Comparison of ENCODE assay signal across 26 mouse cellular contexts in genomic region chr11:31688956-31689355, GRCm38 (mm10). TPM values are rescaled to one million over a fixed set of nuclear protein-coding genes. Genes with fewer than 3 reads are reported as not detected.
DNase-seq lines count a peak whose midpoint lies in the region; ATAC-seq lines count a peak whose summit lies in the region.
"Had no signal": no experiment of that assay in that cellular context is flagged by ENCODE, and none has a peak within 500 bp of the region (broad histone marks: within the 10 kb centered on the region; RNA-seq: fewer than 3 reads in every experiment).

No protein-coding gene starts in this region.

- no peak overlapping the region for H3K27ac ChIP-seq in kidney, embryonic 15.5 days
- H3K27ac ChIP-seq in embryonic facial prominence, embryonic 14.5 days (replicated peaks; ENCODE audit: low read depth, low read length): peak overlapping the region; percentile 21; the same call in 1 of the 2 replicates
- H3K27ac ChIP-seq: embryonic facial prominence, embryonic 12.5 days; liver, embryonic 12.5 days; midbrain, embryonic 12.5 days; neural tube, embryonic 13.5 days; stomach, embryonic 15.5 days had no signal

- H3K27me3 ChIP-seq in kidney, embryonic 15.5 days: no peaks in the 10 kb centered on the region
- no peaks in the 10 kb centered on the region for H3K27me3 ChIP-seq in embryonic facial prominence, embryonic 14.5 days (replicated peaks; ENCODE audit: control insufficient read depth, insufficient read depth, low read length)
- H3K27me3 ChIP-seq: CH12.LX; embryonic facial prominence, embryonic 12.5 days; liver, embryonic 12.5 days; midbrain, embryonic 12.5 days; neural tube, embryonic 13.5 days; stomach, embryonic 15.5 days had no signal

- no peaks in the 10 kb centered on the region for H3K36me3 ChIP-seq in kidney, embryonic 15.5 days
- no peaks in the 10 kb centered on the region for H3K36me3 ChIP-seq in embryonic facial prominence, embryonic 14.5 days (ENCODE audit: control insufficient read depth, insufficient read depth, low read length)
- H3K36me3 ChIP-seq: embryonic facial prominence, embryonic 12.5 days; liver, embryonic 12.5 days; midbrain, embryonic 12.5 days; neural tube, embryonic 13.5 days; stomach, embryonic 15.5 days had no signal

- no peak overlapping the region for H3K4me3 ChIP-seq in kidney, embryonic 15.5 days (replicated peaks)
- no peak overlapping the region for H3K4me3 ChIP-seq in embryonic facial prominence, embryonic 14.5 days (ENCODE audit: low read depth, low read length)
- H3K4me3 ChIP-seq: embryonic facial prominence, embryonic 12.5 days; liver, embryonic 12.5 days; midbrain, embryonic 12.5 days; neural tube, embryonic 13.5 days; stomach, embryonic 15.5 days had no signal

- 37% methylated on average over 4 of the region's 4 CpGs for WGBS in kidney, embryonic 15.5 days
- WGBS in embryonic facial prominence, embryonic 14.5 days: 31% methylated on average over 4 of the region's 4 CpGs

- no peak overlapping the region for H3K9ac ChIP-seq in kidney, embryonic 15.5 days
- H3K9ac ChIP-seq in embryonic facial prominence, embryonic 14.5 days (ENCODE audit: low read depth, low read length): no peak overlapping the region
- H3K9ac ChIP-seq: embryonic facial prominence, embryonic 12.5 days; liver, embryonic 12.5 days; liver, postnatal 0 days; midbrain, embryonic 12.5 days; neural tube, embryonic 13.5 days; stomach, embryonic 15.5 days had no signal

- H3K4me1 ChIP-seq in kidney, embryonic 15.5 days: peaks cover 25% of the 10 kb centered on the region
- H3K4me1 ChIP-seq in embryonic facial prominence, embryonic 14.5 days (ENCODE audit: control insufficient read depth, insufficient read depth, low read length): peaks cover 11% of the 10 kb centered on the region; the same call in 1 of the 2 replicates
- H3K4me1 ChIP-seq: midbrain, embryonic 12.5 days; stomach, embryonic 15.5 days had no signal

- intact Hi-C loops in gastrocnemius, postnatal 14 days (cut with DNase I; ENCODE audit: low total_unique reads): no loop called here

- no peak overlapping the region for H3K4me2 ChIP-seq in kidney, embryonic 15.5 days
- H3K4me2 ChIP-seq in embryonic facial prominence, embryonic 14.5 days (ENCODE audit: low read depth, low read length): no peak overlapping the region
- H3K4me2 ChIP-seq: embryonic facial prominence, embryonic 12.5 days; heart, embryonic 11.5 days; liver, embryonic 12.5 days; midbrain, embryonic 12.5 days; neural tube, embryonic 13.5 days; stomach, embryonic 15.5 days had no signal

- peak; percentile 27; the same call in 1 of the 2 replicates for ATAC-seq in kidney, embryonic 15.5 days (replicated peaks; ENCODE audit: low FRiP score)
- ATAC-seq in embryonic facial prominence, embryonic 14.5 days (ENCODE audit: low read depth): no peak
- ATAC-seq: activated CD4-positive, CD25-positive, alpha-beta regulatory T cell, adult 4 months; forebrain, embryonic 16.5 days; hindbrain, embryonic 16.5 days; liver, embryonic 12.5 days; liver, postnatal 0 days had no signal

- peak; percentile 37 for DNase-seq in gastrocnemius, postnatal 14 days
- no peak for DNase-seq in gastrocnemius, postnatal 4 days (ENCODE audit: low spot score in 2 of 2)
- DNase-seq in kidney, adult 18-20 months: no peak
- no peak for DNase-seq in embryonic facial prominence, embryonic 14.5 days (ENCODE audit: low spot score)
- no peak for DNase-seq in spleen, adult 12 weeks (ENCODE audit: low spot score)
- DNase-seq: adrenal gland, adult 2 months; adrenal gland, postnatal 36 days; cerebellum, adult 18-20 months; cerebellum, postnatal 10 days; heart, postnatal 36 days; kidney, adult 2 months; kidney, postnatal 25 days; left cerebral cortex, postnatal 4 days; liver, postnatal 0 days; lung, postnatal 36 days had no signal

- H3K9me3 ChIP-seq in kidney, embryonic 15.5 days (replicated peaks): 0 out of 2 replicates have a peak, but pooled peaks cover 2% of the 10 kb centered on the region
- H3K9me3 ChIP-seq in embryonic facial prominence, embryonic 14.5 days (ENCODE audit: control insufficient read depth, low read length): no peaks in the 10 kb centered on the region
- H3K9me3 ChIP-seq: embryonic facial prominence, embryonic 12.5 days; midbrain, embryonic 12.5 days; neural tube, embryonic 13.5 days; stomach, embryonic 15.5 days had no signal

RNA-seq across cellular contexts. Expression of gene Bod1, which starts 17.3 kb away (rescaled TPM):
- total RNA-seq in gastrocnemius, postnatal 14 days (2021): 100 to 1,000 TPM; 105 to 109 TPM
- total RNA-seq in gastrocnemius, postnatal 4 days (2021): 100 to 1,000 TPM; 109 to 111 TPM
- polyA plus RNA-seq in kidney, embryonic 15.5 days (2015; fragmentation: Nextera tagmentation; extraction: Ambion mirVana): 84.9 and 86.8 TPM in 2 replicates
- 102 and 108 TPM in 2 replicates for polyA plus RNA-seq in embryonic facial prominence, embryonic 14.5 days (2014; fragmentation: Nextera tagmentation; extraction: Ambion mirVana)
